Mouse (Mus musculus) MEL (cell line): Measurements from ENCODE around the gene Ect2l.

Experiments used
- EP300 ChIP-seq, 2 experiments: IDR thresholded peaks; 2 replicates each; pipeline ENCODE4 v1.6.1; 2011; ENCODE audit warnings: improper control_type of control experiment in 2 of 2, low read length in 2 of 2, low read depth in 1 of 2, mild to moderate bottlenecking in 1 of 2
- MAX ChIP-seq: IDR thresholded peaks from 2 replicates; pipeline ENCODE4 v1.6.1; 2011; ENCODE audit warnings: low read length, improper control_type of control experiment
- POLR2A ChIP-seq, 2 experiments: IDR thresholded peaks; 2 replicates each; pipeline ENCODE4 v1.6.1; 2011 to 2012; ENCODE audit warnings: low read length in 2 of 2, mild to moderate bottlenecking in 2 of 2, control low read depth in 1 of 2, improper control_type of control experiment in 1 of 2, low read depth in 1 of 2, moderate library complexity in 1 of 2; ENCODE audit not compliant: control insufficient read depth in 1 of 2, insufficient read depth in 1 of 2, poor library complexity in 1 of 2
- RCOR1 ChIP-seq: IDR thresholded peaks from 2 replicates; pipeline ENCODE4 v1.6.1; 2012; ENCODE audit warnings: low read depth, mild to moderate bottlenecking, inconsistent platforms, low read length, improper control_type of control experiment
- USF1 ChIP-seq: IDR thresholded peaks from 2 replicates; pipeline ENCODE4 v1.6.1; 2014; ENCODE audit warnings: low read depth, mild to moderate bottlenecking, inconsistent platforms, low read length, improper control_type of control experiment, moderate library complexity
- ZKSCAN1 ChIP-seq: IDR thresholded peaks from 2 replicates; pipeline ENCODE4 v1.6.1; 2012; ENCODE audit warnings: low read depth, mild to moderate bottlenecking, inconsistent platforms, low read length, improper control_type of control experiment, moderate library complexity

DNA sequence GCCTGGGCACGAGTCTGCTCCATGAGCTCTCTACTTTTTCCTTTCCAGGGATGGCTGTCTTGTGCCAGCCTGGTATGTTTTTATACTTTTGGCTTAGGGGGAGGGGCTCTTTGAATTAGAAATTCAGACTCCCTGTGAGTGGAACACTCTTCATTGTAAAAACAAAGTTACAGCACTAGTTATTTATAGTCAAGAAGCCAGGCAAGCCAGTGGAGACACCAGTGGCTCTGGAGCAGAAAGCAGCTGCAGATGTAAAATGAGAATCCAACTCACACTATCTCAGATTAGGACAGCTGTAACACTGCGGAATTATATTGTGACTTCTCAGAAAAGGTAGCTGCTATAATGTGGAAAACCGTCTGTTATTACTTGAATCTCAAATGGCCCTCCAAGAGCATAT lies 63.5 kb downstream of the Ect2l start:
- no peak for TF ChIP-seq RCOR1
- TF ChIP-seq POLR2A (IDR thresholded peaks at IDR 0.05; ENCODE audit: control insufficient read depth in 1 of 2, insufficient read depth in 1 of 2, low read depth in 1 of 2, low read length in 2 of 2, poor library complexity in 1 of 2) = no peak
- TF ChIP-seq MAX = no peak
- no peak for TF ChIP-seq USF1
- TF ChIP-seq ZKSCAN1 = no peak
- TF ChIP-seq EP300 (IDR thresholded peaks at IDR 0.05; ENCODE audit: low read depth in 1 of 2, low read length in 2 of 2) = no peak
